Mouse (Mus musculus) liver, adult (tissue): Measurements from ENCODE around the gene Gm49387.

Source experiments
- GATA4 ChIP-seq: IDR thresholded peaks from 2 replicates; pipeline ENCODE4 v1.6.1; 2014; ENCODE audit warnings: mild to moderate bottlenecking, low read length; ENCODE audit not compliant: insufficient replicate concordance

Gene Gm49387

DNA sequence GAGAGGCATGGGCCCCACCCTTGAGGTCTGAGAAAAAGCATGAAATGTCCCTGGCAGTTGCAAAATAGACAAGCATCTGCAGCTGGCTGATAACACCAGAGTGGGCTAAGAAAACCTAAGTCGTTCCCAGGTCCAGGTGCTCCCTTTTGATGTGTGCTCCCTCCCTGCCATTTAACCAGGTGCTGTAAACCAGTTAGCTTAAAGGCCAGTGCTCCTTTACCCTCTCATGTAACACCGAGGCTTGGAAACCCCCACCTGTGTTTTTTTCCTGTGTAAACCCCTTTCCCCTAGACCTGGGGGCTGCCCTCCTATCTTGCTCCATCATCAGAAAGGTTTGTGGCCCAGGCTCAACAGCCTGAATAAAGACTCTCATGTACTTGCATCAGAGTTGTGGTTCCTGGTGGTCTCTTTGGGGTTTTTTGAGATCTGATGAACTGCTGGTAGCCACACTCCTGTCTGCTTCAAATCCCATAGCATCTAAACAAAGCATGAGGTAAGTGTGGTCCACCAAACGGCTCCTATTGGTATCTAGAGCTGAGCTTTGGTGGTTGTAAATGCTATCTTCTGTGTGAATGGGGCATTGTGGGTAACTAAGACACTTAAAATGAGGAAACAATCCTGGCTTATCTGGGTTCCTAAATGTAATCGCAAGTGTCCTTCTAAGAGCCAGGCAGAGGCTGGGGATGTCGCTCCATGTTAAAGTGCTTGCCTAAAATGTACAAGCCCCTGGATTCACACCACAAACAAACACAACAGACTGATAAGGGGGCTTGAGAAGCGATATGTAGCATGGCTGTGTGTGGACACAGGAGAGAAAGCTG, 70.3 kb downstream of the Gm49387 start:
- TF ChIP-seq GATA4 = no peak

DNA sequence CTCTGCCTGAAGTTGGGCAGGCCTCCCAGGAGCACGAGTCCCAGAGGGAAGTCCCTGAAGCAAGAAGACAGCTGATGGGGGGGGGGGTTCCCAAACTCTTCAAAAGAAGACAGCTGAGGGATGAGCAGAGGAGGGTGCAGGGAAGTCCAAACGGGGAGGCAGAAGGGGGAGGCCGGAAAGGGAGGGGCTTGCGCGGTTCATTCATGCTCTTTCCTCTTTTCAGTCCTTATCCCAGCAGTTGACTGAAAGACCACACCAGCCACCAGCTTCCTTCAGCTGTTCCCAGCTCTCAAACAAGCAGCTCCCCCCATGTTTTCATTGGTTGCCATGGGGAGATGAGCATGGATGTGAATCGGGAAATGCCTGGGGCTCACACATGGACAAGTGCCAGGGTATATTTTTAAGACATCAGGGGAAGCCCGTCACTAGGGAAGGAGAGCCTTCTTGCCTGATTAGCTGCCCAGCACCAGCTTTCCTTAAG, 71.5 kb downstream of the Gm49387 start:
- no peak; the same call in 1 of the 2 replicates for TF ChIP-seq GATA4

DNA sequence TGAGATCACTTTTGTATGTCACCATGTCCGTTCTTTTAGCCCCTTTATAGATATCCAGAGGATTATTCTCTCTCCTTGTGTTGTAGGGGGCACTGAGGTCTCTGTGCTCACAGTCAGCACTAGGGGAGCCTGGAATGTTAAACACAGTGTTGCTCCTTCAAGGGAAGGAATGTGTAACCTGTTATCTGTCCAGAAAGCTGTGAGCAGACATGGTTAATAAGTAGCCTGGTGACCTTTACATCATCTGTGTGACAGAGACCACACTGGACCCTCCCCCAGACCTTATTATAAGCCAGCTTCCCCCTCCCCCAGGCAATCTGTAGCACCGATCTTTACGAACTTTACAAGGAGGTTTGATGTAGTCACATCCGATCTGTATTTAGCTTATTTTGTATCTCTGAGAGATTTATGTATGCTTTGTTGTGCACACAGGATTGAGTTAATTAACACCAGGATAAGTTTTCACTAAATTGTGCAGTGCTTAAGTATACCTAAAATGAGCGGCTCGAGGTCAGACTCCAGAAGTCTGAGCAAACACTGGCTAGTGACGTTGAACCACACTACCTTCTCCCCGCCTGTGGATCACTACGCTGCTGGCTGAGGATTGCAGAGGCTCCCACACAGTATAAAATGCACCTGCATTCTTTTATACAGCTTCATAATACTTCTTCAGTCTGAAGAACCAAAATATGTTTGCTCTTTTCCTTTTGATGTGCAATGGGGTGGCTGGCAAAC, 75.0 kb downstream of the Gm49387 start:
- no peak for TF ChIP-seq GATA4

DNA sequence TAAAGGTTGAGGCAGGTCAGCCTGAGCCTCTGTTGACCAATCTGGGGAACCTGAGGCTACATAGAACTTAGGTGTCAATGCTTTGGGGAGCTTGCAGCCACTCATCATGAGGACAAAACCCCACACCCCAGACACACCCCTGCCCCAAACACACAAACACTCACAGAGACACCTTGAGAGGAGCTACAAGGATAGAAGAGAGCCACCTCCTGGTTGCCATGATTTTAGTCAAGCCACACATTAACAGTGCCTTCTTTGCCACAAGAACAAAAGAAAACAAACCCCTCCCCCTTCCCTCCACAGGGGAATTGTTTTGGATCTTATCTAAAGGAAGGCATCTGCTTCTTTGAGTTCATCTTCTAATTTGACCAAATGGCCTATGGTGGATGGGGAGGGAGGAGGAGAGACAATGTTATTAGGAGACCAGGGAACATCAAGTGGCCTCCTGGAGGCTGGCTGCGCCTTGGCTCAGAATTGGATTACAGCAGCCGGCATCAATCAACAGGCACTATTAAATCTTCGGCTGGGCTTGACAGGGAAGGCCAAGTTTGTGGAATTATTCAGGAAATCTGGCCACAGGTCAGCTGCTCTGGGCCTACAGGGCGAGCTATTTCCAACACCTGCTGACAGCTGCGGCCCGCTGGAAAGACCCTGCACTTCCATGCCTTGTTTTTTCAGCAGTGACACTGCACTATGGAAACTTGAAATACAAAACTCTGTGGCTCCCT, 76.1 kb downstream of the Gm49387 start:
- no peak for TF ChIP-seq GATA4

GRCm38 (mm10) chr14:31560886-31561285, 79.8 kb downstream of the Gm49387 start:
- TF ChIP-seq GATA4 = no peak

GRCm38 (mm10) chr14:31559216-31559615, 81.5 kb downstream of the Gm49387 start:
- no peak for TF ChIP-seq GATA4

GRCm38 (mm10) chr14:31557784-31558183, 82.9 kb downstream of the Gm49387 start:
- no peak for TF ChIP-seq GATA4

DNA sequence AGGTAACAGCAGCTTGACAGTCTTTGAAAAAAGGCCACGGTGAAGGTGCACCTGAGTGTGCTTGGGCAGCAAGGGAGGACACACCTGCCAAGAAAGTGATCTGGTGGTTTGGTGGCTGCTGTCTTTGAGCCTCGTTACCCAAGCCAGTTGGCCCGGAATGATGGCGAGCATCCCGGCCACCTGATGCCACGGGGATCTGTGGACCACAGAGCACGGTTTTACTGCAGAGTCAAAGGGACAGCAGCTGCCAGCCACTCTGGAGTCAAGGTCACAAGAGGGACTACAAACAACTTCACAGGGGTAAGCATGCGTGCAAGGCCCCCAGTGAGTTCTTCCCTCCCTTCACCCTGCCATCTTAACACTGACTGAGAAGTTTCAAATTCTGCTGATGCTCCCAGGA, 83.4 kb downstream of the Gm49387 start:
- TF ChIP-seq GATA4 = no peak

- TF ChIP-seq GATA4 = no peak
Measured at GRCm38 (mm10) chr14:31556526-31557260, 84.0 kb downstream of the Gm49387 start.

- no peak for TF ChIP-seq GATA4
Measured at GRCm38 (mm10) chr14:31555963-31556434, 84.7 kb downstream of the Gm49387 start.

DNA sequence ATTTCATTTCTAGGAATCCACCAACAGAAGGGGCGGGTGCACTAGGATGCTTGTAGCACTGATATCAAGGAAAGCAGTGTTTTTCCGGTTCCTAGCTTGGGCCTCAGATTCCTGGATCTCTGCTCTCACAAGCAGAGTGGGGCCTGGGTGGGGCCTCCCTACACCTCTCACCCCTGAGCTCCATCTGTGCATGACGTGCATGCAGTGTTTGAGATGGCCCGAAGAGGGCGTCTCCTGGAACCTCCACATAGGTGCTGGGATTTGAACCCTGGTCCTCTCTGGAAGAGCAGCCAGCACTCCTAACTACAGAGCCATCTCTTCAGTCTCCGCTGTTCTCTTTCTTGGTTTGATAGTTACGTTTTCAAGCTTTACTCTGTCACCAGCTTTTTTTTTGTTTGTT, 85.7 kb downstream of the Gm49387 start:
- no peak for TF ChIP-seq GATA4

- no peak for TF ChIP-seq GATA4
Measured at GRCm38 (mm10) chr14:31543885-31544442, 96.7 kb downstream of the Gm49387 start.

DNA sequence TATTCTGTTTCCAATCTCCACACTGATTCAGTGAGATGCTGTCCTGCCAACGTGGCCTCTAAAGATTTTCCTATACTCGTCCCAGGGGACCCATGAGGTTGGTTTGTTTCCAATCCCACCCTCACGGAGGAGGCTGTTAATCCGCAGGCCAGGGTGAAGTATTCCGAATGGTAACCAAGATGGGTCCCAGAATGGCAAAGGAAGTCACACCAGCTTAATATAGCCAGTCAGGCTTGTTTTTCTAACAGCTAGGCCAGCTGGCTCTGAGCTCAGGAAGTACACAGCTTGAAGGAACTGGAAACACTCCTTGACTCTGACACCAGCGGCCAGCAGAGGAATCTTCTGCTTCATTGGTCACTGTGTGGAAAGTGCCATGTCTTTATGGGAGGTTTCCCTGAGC, 103.4 kb downstream of the Gm49387 start:
- TF ChIP-seq GATA4 = no peak

DNA sequence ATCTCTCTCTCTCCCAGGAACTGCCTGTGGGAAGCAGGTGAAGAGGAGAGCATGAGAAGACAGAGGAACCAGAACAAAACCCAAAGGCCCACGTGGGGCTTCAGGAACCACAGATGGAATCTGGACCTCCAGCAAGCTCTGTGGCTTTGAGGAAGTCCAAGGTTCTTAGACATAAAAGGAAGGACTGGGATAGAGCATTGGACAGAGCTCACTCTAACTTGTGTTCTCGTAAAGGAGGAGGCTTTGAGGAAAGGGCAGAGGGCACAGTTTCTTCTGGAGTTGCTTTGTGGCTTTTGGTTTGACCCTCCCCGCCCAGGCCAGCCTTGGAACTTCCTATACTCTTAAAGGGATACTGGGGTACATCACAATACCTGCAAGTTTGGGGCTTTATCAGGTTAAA, 108.0 kb downstream of the Gm49387 start:
- TF ChIP-seq GATA4 = no peak
